Mouse (Mus musculus): ENCODE data around the gene Lrrc8e. TPM values are rescaled to one million over a fixed set of nuclear protein-coding genes. Genes with fewer than 3 reads are reported as not detected.

Lrrc8e gene
- total RNA-seq, 4 experiments from 2014 or later = 0.08 TPM; not detected in 3

GRCm38 (mm10) chr8:4256911-4257310 is 30.3 kb downstream of the Lrrc8e start:
- no peak for DNase-seq (ENCODE audit: low spot score in 2 of 2)

GRCm38 (mm10) chr8:4257350-4257749 is 30.7 kb downstream of the Lrrc8e start:
- no peak for DNase-seq (ENCODE audit: low spot score in 2 of 2)

- DNase-seq (ENCODE audit: low spot score in 2 of 2) = peak in 1 of 2 experiments; percentile 50
Observed at GRCm38 (mm10) chr8:4258233-4258632, 31.6 kb downstream of the Lrrc8e start.

GRCm38 (mm10) chr8:4258678-4259077 is 32.1 kb downstream of the Lrrc8e start:
- no peak for DNase-seq (ENCODE audit: low spot score in 2 of 2)

- DNase-seq (ENCODE audit: low spot score in 2 of 2) = peak; percentile 84 to 88
Observed at GRCm38 (mm10) chr8:4259125-4259804, 32.6 kb downstream of the Lrrc8e start, which contains the start of gene Ctxn1. Ctxn1 (minus strand) TSS chr8:4259274.

- no peak for DNase-seq (ENCODE audit: low spot score in 2 of 2)
Observed at GRCm38 (mm10) chr8:4259805-4260170, 33.2 kb downstream of the Lrrc8e start.

GRCm38 (mm10) chr8:4263105-4263791 is 36.6 kb downstream of the Lrrc8e start:
- DNase-seq (ENCODE audit: low spot score in 2 of 2) = no peak

- DNase-seq (ENCODE audit: low spot score in 2 of 2) = no peak
Observed at GRCm38 (mm10) chr8:4265160-4265914, 38.7 kb downstream of the Lrrc8e start.

GRCm38 (mm10) chr8:4267627-4268026 is 41.0 kb downstream of the Lrrc8e start:
- DNase-seq (ENCODE audit: low spot score in 2 of 2) = no peak

GRCm38 (mm10) chr8:4269609-4270008 is 43.0 kb downstream of the Lrrc8e start:
- no peak for DNase-seq (ENCODE audit: low spot score in 2 of 2)

- peak; percentile 84 to 87 for DNase-seq (ENCODE audit: low spot score in 2 of 2)
Observed at GRCm38 (mm10) chr8:4275275-4276110, 48.9 kb downstream of the Lrrc8e start, which contains the start of gene Timm44. Timm44 (minus strand) TSS chr8:4275913.

GRCm38 (mm10) chr8:4276111-4276465 is 49.5 kb downstream of the Lrrc8e start:
- no peak for DNase-seq (ENCODE audit: low spot score in 2 of 2)

Other genes starting within 250 kb of the Lrrc8e start
- 1 to 10 TPM in 2 of 4 experiments, under 1 TPM in 2; 0.73 to 1.5 (median 1.1) TPM for gene Cd209f, start 121.0 kb upstream of the Lrrc8e start, total RNA-seq (2022)
- under 1 TPM in 3 of 4 experiments, not detected in 1; 0.36 to 0.83 (median 0.39) TPM for gene Cd209g, start 92.7 kb upstream of the Lrrc8e start, total RNA-seq (2022)
- gene Evi5l, start 60.3 kb upstream of the Lrrc8e start, total RNA-seq (2022) = 10 to 100 TPM; 15.1 to 16.9 (median 16.2) TPM
- not detected for gene Prr36, start 9.4 kb upstream of the Lrrc8e start, total RNA-seq (2022)
- gene Map2k7, start 11.9 kb downstream of the Lrrc8e start, total RNA-seq (2022) = 10 to 100 TPM; 73.5 to 86.8 (median 77.5) TPM
- gene Gm49320, start 12.0 kb downstream of the Lrrc8e start, total RNA-seq (2022) = not detected
- 1 to 10 TPM in 3 of 4 experiments, under 1 TPM in 1; 0.82 to 3.6 (median 1.7) TPM for gene Tgfbr3l, start 21.4 kb downstream of the Lrrc8e start, total RNA-seq (2022)
- 10 to 100 TPM; 10.5 to 11.7 (median 11.5) TPM for gene Snapc2, start 26.3 kb downstream of the Lrrc8e start, total RNA-seq (2022)
- gene Ctxn1, start 32.4 kb downstream of the Lrrc8e start, total RNA-seq (2022) = under 1 TPM in 3 of 4 experiments, not detected in 1; 0.24 to 0.56 (median 0.27) TPM
- gene Timm44, start 49.1 kb downstream of the Lrrc8e start, total RNA-seq (2022) = 10 to 100 TPM; 53.9 to 58.7 (median 54.8) TPM
- 10 to 100 TPM in 2 of 4 experiments, 1 to 10 TPM in 2; 6.1 to 12.3 (median 10.1) TPM for gene Ccl25, start 98.4 kb downstream of the Lrrc8e start, total RNA-seq (2022)
- gene Elavl1, start 98.6 kb downstream of the Lrrc8e start, total RNA-seq (2022) = 10 to 100 TPM; 39.7 to 49.1 (median 44.2) TPM

All from gastrocnemius, adult 8-10 months (tissue).